Mouse (Mus musculus) kidney, postnatal 10 days (tissue): ENCODE data around the gene Cdc42ep5.
A peak's percentile ranks its signal among the peaks of the same experiment; 100 is the strongest.

ENCODE experiments used
- DNase-seq: peaks from one replicate; pipeline ENCODE4 v3.0.0; 2021; ENCODE audit warnings: mixed read lengths

Cdc42ep5 gene

DNA sequence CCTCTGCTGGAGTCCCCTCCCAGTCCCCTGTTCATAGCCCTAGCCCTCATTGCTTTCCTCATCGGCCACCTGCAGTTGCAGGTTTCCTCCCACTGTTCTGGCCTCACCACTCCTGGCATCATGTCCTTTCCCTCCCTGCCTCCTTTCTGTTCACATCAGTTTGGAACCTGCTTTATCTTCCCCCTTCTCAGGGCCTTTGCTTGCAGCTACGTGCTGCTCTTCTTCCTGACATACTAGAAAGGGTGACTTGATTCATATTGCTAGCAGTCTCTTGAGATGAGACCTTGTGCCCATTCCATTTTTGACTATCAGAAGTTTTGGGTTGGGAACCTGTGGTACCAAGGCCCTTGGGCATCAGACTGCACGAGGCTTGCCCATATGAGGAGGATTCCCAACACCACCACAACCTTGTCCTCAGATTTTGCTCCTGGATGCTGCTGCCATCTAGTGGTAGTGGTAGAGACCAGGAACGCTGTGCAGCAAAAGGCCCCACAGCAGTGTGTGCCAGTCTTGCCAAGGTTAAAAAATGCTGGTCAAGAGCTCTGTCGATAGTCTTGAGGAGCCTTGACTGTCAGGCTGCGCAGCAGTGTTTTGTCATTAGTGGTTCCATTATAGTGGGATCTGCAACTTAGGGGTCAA is 19.0 kb downstream of the Cdc42ep5 start:
- peak; percentile 70 for DNase-seq

DNA sequence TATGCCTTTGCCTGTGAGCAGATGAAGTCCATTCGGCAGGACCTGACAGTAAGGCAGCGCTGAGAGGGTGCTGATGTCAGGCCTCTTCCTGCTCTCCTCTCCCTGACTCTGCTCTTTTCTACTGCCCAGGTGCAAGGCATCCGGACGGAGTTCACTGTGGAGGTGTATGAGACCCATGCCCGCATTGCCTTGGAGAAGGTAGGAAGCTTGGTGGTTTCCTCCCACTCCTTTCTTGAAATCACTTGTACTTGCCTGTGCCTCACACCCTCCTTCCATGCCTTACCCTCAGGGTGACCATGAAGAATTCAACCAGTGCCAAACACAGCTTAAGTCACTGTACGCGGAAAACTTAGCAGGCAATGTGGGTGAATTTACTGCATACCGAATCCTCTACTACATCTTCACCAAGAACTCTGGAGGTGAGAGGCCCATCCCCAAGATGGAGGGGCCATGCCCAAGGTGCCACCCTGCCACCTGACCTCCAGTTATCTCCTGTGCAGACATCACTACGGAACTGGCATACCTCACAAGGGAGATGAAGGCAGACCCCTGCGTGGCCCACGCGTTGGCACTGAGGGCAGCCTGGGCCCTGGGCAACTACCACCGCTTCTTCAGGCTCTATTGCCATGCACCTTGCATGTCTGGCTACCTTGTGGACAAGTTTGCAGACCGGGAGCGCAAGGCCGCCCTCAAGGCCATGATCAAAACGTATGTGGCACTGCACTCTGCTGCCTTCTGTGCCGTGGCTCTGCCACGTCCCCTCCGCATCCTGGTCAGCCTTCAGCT is 19.7 kb downstream of the Cdc42ep5 start:
- no peak for DNase-seq

DNA sequence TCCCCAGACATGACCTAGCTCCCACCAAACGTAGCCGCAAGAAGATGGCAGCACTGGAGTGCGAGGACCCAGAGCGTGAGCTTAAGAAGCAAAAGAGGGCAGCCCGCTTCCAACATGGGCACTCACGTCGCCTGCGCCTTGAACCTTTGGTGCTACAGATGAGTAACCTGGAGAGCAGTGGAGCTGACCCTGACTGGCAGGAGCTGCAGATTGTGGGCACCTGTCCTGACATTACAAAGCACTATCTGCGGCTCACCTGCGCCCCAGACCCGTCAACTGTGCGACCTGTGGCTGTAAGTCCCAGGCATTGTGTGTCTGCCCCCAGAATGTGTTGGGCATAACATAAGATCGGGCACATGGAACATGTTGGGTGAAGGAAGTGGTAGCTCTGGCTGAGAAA is 20.6 kb downstream of the Cdc42ep5 start:
- DNase-seq: no peak

DNA sequence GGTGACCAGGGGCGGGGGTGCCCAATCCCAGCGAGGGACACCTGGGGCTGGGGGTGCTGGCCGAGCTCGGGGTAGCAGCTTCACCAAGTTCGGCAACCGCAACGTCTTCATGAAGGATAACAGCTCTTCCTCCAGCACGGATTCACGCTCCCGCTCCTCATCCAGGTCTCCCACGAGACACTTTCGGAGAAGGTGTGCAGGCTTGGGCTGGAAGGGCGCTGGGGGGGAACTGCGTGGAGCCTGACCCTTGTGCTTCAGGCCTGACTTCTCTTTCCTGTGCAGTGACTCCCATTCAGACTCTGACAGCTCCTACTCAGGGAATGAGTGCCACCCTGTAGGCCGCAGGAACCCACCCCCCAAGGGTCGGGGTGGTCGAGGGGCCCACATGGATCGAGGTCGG is 21.2 kb downstream of the Cdc42ep5 start:
- no peak for DNase-seq

DNA sequence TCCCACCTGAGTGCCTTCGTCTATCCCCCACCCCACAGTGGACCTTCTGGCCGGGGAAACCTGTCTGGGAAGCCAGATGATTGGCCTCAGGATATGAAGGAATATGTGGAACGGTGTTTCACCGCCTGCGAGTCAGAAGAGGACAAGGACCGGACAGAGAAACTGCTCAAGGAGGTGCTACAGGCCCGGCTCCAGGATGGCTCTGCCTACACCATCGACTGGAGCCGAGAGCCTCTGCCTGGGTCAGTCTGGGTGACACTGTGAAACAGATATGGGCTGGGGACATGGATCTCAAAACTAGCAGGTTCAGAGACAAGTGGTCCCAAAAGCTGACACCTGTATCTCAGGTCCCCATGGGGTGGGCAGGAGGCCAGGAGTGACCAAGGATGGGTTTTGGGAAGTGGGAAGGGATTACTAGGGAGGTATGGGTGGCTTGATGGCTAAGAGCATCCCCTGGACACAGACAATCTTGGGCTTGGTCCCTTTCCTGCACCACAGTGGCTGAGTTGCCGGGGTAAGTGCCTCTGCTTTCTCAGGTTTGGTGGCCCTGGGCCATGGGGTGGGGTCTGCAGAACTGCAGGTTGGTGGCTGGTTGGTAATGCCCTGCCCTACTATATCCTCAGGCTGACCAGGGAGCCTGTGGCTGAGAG is 21.7 kb downstream of the Cdc42ep5 start:
- DNase-seq: no peak

DNA sequence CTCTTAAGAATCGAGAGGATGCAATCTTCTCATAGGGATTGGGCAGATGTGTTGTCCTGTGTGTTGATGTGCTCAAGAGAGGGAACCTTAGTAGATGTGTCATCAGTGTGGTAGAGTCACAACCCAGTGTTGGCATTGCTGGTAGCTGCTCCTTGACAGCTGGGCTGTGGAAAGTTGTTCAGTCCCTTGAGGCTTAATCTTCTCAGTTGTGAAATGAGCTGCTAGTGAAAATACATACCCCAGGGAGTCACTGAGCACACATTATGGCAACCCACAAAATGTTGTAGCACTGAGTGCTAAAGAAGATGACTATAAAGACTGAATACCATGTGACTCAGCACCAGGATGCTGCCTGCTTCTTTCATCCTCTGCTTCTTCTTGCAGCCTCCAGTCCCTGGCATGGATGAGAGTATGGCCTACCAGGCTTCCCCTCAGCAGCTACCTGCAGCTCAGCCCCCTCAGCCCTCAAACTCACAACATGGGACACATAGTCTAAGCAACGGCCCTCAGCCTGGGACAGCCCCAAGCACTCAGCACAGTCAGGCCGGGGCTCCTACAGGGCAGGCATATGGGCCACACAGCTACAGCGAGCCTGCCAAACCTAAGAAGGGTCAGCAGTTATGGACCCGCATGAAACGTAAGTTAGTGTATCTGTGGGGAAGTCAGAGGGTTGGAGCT is 22.9 kb downstream of the Cdc42ep5 start:
- DNase-seq: no peak

DNA sequence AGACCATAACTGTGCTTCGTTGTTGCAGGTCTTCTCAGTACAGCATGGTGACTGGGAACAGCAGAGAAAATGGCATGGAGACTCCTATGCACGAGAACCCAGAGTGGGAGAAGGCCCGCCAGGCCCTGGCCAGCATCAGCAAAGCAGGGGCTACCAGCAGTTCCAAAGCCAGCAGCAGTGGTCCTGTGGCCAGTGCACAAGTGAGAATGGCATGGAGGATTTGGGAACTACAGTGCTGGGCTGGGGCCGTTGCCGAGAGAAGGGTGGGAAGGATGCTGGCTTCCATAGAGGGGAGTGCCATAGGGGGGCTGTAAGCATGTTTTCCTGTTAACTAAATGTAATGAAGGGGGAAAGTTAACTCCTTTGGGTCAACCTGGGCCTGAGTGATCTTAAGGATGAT is 25.3 kb downstream of the Cdc42ep5 start:
- DNase-seq: no peak

DNA sequence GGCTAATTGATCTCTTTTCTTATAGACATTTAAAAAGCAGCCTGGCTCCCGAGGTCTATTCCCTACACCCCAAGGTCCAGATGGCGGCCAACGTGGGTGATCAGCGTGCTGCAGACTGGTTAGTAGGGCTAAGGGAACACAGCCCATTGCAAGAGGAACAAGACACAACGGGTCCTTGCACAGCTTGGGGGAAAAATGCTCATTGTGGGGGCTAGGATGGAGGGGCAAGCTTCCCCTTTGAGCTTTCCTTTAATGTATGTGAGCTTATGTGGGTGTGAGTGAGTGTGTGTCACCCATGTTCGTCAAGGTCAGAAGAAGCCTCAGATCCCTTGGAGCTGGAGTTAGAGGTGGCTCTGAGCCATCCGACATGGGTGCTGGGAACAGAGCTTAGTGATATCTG is 26.0 kb downstream of the Cdc42ep5 start:
- no peak for DNase-seq

DNA sequence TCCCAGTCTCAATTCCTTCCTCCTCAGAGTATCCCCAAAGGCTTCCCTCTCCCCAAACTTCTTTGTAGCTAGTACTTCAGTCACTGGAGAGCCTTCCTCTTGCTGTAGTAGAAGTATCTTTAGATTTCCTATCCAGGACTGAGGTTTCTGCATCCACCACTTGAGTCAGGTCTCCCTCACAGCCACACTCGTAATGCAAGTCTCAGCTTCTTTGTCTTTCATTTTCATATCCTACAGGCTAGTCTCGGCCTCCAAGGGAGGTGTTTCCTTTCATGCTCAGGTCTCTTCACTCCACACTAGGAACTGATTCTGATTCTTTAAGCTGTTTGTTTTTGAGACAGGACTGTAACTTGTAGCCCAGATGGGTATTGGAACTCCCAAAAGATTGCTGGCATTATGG is 26.5 kb downstream of the Cdc42ep5 start:
- no peak for DNase-seq

DNA sequence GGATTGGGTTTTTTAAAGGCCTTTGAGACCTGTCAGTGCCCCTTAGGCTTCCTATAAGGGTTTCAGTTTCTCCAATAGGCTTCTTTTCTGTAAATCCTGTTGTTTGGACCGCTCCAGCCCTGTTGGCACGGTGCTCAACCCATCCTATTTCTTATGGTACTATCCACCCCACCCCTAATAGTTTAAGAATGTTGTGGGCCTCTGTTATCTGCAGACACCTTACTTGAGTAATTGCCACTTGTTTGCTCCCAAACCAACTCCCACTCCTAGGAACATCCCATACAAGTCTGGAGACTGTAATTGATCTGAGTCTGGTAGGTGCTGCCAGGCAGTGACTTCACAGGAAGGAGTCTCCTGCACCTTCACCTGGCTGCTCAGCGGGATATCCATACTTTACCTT is 26.9 kb downstream of the Cdc42ep5 start:
- DNase-seq: no peak

DNA sequence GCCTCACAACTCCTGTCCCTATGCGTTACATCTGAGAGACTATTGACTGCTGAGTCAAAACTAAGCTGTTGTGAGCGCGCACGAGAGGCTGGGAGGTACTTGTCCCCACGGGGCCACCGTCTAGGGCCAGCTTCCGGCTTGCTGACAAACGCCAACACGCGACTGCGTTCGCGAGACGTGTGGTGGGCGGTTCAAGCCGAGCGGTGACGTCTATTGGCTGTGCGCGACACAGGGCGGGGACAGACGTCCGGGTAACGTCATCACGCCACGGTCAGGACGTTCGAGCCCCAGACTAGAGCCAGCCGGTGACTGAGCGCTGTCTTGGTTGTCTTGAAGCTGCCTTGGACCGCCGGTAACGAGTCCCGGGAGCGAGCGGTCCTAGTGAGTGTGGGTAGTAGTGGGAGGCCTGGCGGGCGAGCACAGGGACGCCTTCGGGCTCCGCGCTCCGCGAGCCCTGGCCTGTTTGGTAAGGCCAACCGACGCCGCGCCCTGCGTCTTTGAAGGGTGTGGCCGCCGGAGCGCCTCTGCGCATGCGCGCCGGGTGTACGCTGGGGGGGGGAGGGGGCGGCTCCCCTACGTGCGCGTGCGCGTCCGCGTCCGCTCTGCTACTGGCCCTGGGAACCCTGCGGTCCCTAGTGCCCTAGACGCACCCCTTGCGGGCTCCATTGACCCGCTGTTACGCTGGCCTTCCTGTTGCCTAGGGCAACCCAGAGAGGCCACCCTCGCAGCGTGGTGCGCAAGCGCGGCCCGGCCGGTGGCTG is 27.7 kb downstream of the Cdc42ep5 start, which contains the start of gene Leng8:
Gene Leng8, plus strand, starts transcription at position 269 of the 761 bp plus-strand sequence.
- DNase-seq: peak; percentile 99

DNA sequence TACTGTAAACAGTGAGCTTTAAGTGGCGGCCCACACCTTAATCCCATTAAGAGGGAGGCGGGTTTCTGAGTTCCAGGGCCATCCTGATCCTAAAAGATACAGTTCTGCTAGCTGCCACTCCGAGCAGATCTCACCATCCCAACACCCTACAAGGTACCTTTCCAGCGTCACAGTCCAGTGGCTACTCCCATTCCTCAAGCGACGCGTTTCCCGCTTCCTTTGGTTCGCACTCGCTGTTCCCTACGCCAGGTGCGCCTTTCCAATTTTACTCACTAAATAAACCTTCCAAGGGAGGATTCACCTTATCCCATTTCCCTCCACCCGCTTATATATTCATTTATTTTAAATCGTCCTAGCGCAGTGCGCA is 28.3 kb downstream of the Cdc42ep5 start:
- DNase-seq: no peak

DNA sequence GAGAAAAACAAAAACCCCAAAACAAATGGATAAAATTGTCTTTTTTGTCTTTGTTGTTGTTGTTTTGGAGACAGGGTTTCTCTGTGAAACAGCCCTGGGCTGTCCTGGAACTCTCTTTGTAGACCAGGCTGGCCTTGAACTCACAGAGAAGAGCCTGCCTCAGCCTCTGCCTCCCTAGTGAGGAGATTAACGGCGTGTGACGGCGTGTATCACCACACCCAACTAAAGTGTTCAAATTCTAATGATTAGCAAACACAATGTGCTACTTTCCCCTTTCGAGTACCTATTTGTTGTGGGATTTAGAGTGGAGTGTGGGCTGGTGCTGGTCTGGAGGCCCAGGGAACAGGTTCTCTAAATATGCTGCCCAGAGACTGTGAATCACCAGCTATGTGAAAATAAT is 29.7 kb downstream of the Cdc42ep5 start:
- DNase-seq: no peak

DNA sequence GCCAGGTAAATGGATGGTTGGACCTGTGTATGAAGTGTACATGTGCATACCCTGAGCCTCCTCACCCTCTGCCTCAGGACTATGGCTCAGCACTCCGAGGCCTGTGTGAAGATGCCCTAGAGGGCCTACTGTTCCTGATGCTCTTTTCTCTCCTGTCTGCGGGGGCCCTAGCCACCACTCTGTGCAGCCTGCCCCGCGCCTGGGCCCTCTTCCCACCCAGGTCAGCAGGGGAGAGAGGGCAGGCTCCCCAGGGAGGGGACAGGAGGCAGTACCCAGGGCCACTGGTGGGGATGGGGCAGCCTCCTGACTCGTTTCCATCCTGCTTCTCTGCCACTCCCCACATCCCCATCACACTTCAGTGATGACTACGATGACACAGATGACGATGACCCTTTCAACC is 31.7 kb downstream of the Cdc42ep5 start:
- no peak for DNase-seq

DNA sequence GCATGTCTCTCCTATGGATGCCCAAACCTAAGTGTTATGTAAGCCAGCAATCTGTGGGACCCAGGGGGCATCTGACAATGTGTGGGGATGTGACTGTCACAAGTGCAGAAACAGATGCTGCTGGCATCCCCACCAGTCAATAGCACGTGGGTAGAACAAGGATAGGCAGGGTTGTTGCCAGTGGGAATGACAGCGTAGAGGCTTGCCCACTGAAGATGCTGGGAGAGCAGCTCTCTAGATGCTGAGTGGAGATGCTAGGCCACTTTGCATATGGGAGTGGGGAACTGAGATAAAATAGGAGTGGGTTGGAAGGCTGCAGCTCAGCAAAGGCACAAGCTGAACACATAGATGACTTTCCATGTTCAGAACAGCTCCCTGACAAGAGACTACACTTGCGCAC is 32.1 kb downstream of the Cdc42ep5 start:
- no peak for DNase-seq

DNA sequence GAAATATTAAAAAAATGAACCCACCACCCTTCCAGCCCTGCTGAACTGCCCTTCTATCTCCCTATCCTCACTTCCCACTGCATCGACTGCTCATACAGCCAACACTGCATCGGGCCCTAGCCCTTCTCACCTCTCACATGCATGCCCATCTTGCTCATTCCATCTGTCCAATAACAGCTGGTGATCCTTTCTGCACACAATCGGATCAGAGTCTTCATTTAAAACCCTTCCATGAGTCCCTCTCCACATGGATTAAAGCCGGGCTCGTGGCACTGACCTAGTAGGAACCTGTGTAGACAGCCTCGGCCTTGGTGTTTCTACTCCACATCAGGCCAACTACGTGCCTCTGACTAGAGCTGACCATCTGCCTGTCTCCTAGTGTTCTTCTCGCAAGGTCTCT is 32.7 kb downstream of the Cdc42ep5 start:
- no peak for DNase-seq

DNA sequence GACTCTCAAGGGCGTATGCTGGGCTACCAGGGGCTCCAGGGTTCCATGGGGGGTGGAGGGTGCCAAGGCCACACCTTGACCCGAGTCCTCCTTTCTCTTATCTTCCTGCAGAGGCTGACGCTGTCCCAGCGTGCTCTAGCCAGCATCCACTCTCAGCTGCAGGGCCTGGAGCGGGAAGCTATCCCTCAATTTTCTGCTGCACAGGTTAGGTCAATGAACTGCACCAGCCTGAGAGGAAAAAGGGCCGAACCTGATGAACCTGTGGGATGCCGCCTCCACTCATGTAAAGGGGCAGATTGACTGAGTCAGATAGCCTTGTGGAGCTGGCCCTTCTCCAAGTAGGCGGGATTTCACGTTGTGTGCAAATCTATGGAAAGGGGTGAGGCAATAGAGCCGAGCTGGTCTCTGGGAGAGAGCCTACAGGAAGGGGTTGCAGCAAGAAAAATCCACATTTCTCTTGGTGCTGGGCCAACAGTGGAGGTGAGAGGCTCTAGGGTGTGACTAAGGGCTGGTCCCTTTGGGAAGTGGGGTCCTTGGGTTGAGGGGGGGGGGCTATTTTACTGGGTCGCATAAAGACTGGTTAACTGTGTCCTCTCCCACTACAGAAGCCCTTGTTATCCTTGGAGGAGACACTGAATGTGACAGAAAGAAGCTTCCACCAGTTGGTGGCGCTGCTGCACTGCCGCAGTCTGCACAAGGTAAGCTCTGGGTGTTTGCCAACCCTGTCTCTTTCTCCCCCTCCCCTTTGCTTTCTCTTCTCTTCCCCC is 33.8 kb downstream of the Cdc42ep5 start:
- peak; percentile 92 for DNase-seq

DNA sequence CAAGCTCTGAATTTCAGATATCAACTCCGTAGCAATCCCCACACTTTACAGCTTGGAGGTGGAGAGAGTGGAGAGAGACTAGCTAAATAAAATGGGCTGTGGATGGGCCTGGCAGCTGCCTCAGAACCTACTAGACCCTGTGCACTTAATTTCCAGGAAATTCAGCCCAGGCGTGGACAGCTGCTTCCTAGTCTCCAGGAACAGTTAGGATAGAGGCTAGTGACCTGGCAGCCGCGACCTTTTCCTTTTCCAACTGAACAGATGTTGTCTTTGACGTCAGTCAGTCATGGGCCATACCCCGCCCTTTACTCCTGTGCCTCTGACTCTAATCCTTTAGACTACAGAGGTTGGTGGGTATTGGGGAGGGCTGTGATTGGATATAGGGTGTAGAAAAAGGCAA is 35.8 kb downstream of the Cdc42ep5 start:
- no peak for DNase-seq

DNA sequence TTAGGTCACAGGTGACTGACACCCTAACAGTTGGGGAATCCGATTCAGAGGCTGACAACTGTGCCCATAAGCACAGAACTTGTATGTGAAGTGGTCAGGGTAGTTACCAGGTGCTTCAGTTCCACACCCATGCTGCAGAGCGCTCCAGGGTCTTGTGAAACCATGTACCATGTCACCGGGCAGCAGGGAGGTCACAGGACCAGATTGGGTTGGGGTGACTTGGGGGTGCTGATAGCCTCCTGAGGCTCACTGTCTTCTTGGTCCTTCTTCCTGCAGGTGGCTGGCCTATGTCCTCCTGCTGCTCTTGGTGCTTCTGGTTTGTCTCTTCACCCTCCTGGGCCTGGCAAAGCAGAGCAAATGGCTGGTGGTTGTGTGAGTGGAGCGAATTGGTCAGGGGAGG is 36.8 kb downstream of the Cdc42ep5 start:
- DNase-seq: no peak

DNA sequence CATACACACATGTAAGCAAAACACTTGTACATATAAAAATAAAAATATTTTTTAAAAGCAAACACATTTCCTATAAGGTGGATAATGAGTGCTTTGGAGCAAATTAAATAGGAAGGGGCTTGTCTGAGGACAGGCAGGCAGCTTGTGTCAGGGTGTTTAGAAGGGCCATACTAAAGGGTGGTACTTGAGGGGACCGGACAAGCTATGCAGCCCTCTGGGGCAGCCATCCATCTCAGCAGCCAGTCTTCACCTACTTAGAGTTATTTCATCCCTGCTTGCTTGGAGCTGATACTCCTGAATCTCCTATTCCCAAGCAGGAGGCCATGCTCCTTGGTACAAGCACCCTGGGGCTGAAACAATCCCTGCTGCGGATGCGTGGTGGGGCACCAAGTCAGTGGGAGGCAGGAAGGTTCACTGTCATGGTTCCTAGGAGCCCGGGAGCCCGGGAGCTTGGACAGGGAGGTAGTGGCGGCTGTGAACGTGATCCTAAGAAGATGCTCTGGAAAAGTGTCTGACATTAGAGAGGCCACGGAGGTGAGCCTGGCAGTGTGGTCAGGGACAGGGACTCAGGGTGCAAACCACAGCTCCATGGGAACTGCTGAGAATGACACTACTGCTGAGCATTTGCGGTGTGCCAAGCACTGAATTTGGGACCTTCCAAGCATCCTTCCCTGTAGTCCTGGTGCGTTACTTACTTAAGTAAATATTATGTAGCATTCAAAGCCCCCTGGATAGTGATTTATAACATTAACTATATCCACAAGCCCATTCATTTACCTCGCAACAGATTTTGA is 37.5 kb downstream of the Cdc42ep5 start:
- DNase-seq: no peak

DNA sequence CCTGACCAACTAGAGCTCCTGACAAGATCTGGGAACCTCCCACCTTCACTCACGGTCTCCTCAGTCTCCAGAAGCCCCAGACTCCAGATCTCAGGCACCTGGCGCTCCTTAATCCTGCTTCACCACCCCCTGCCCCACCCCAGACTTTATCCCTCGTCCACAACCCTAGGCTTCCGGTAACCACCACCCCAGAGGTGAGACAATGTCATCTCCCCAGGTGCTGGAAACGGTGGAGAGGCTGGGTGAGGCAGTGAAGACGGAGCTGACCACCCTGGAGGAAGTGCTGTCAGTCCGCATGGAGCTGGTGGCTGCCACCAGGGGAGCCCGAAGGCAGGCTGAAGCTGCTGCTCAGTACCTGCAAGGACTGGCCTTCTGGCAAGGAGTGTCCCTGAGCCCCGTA is 39.4 kb downstream of the Cdc42ep5 start:
- DNase-seq: no peak
